Mouse (Mus musculus) liver, adult 2 months (tissue): ENCODE data around the gene Grb2. TPM values are rescaled to one million over a fixed set of nuclear protein-coding genes. Genes with fewer than 3 reads are reported as not detected.

Experiments
- DNase-seq: peaks from one replicate; pipeline ENCODE4 v3.0.0-alpha.2; 2011; ENCODE audit warnings: low read depth, low spot score; ENCODE audit errors: extremely low read depth
- H3K27ac ChIP-seq: fragments of 200-500 bp; replicated peaks from 2 replicates; pipeline ENCODE4 v1.5.1; 2012; ENCODE audit warnings: low read depth, mild to moderate bottlenecking, control low read depth, inconsistent platforms, low read length; ENCODE audit not compliant: insufficient read depth
- H3K27me3 ChIP-seq: fragments of 200-500 bp; 2 replicates; pipeline ENCODE4 v1.6.1; 2012; ENCODE audit warnings: mild to moderate bottlenecking, moderate library complexity, low read length, inconsistent platforms; ENCODE audit not compliant: control insufficient read depth, insufficient read depth
- H3K36me3 ChIP-seq: fragments of 200-500 bp; 2 replicates; pipeline ENCODE4 v1.6.1; 2012; ENCODE audit warnings: low read length, inconsistent platforms; ENCODE audit not compliant: control insufficient read depth, insufficient read depth
- H3K4me1 ChIP-seq: fragments of 200-500 bp; 2 replicates; pipeline ENCODE4 v1.6.1; 2011; ENCODE audit warnings: low read length; ENCODE audit not compliant: control insufficient read depth, insufficient read depth
- H3K4me3 ChIP-seq: fragments of 200-500 bp; 2 replicates; pipeline ENCODE4 v1.5.1; 2011; ENCODE audit warnings: low read depth, mild to moderate bottlenecking, control low read depth, low read length, moderate library complexity; ENCODE audit not compliant: insufficient read depth
- H3K79me2 ChIP-seq: fragments of 200-500 bp; 2 replicates; pipeline ENCODE4 v1.6.1; 2012; ENCODE audit warnings: inconsistent platforms, mild to moderate bottlenecking, low read length, moderate library complexity; ENCODE audit not compliant: control insufficient read depth, insufficient read depth
- H3K9ac ChIP-seq: fragments of 200-500 bp; 2 replicates; pipeline ENCODE4 v1.6.1; 2012; ENCODE audit warnings: low read depth, mild to moderate bottlenecking, control low read depth, inconsistent platforms, low read length
- CTCF ChIP-seq: fragments of 200-500 bp; IDR thresholded peaks from 2 replicates; pipeline ENCODE4 v1.5.1; 2011; ENCODE audit warnings: low read depth, low read length, control low read depth
- POLR2A ChIP-seq: fragments of 200-500 bp; IDR thresholded peaks from 2 replicates; pipeline ENCODE4 v1.6.1; 2011; ENCODE audit warnings: low read length, control low read depth; ENCODE audit not compliant: insufficient read depth; ENCODE audit errors: extremely low read depth
- WGBS: fragments of 180-500 bp; shearing (Covaris S2); methylation state at CpG from one replicate; pipeline ENCODE4 v1.1.7; 2018; 5-methylcytosine and 5-hydroxymethylcytosine counted together
- polyA plus RNA-seq: library from polyadenylated mRNA; depleted of rRNA; stranded (reverse); fragments of >200 nt; gene quantifications from 2 replicates; pipeline ENCODE4 v1.2.3, GENCODE M21; 2012
- total RNA-seq: library from RNA; depleted of rRNA; stranded (reverse); fragments of >200 nt; gene quantifications from 2 replicates; pipeline ENCODE4 v1.2.3, GENCODE M21; 2014

Grb2 gene
- total and polyA plus RNA-seq, 2 experiments, result 14.7 to 27.7 TPM

- Histone ChIP-seq H3K27me3 (no peaks in the 10 kb centered on the region), H3K4me3 (peak overlapping the region; percentile 76; the same call in 1 of the 2 replicates), H3K27ac (no peak overlapping the region), H3K9ac (no peak overlapping the region), H3K4me1 (0 out of 2 replicates have a peak, but pooled peaks cover 1% of the 10 kb centered on the region), H3K79me2 (no peaks in the 10 kb centered on the region), H3K36me3 (peaks cover 4% of the 10 kb centered on the region; the same call in 1 of the 2 replicates)
- no peak for TF ChIP-seq POLR2A
- no peak for TF ChIP-seq CTCF
- WGBS, result 49% methylated on average over 11 of the region's 11 CpGs
- no peak for DNase-seq
Observed at GRCm38 (mm10) chr11:115626824-115627616, 81.4 kb downstream of the Grb2 start.

- DNase-seq, result peak; percentile 44
- no peak for TF ChIP-seq POLR2A
- no peak for TF ChIP-seq CTCF
- no peaks in the 10 kb centered on the region for H3K79me2 ChIP-seq
- H3K27ac ChIP-seq, result no peak overlapping the region
- no peaks in the 10 kb centered on the region for H3K27me3 ChIP-seq
- no peak overlapping the region for H3K9ac ChIP-seq
- 71% methylated on average over 9 of the region's 9 CpGs for WGBS
- 0 out of 2 replicates have a peak, but pooled peaks cover 1% of the 10 kb centered on the region for H3K4me1 ChIP-seq
- peaks cover 4% of the 10 kb centered on the region; the same call in 1 of the 2 replicates for H3K36me3 ChIP-seq
- H3K4me3 ChIP-seq, result no peak overlapping the region
Observed at GRCm38 (mm10) chr11:115625877-115626276, 82.5 kb downstream of the Grb2 start.

- no peaks in the 10 kb centered on the region for H3K79me2 ChIP-seq
- 81% methylated on average over 9 of the region's 9 CpGs for WGBS
- no peak overlapping the region for H3K27ac ChIP-seq
Observed at GRCm38 (mm10) chr11:115623487-115624070, 84.8 kb downstream of the Grb2 start.

GRCm38 (mm10) chr11:115619949-115620348, 88.4 kb downstream of the Grb2 start:
- TF ChIP-seq POLR2A (no peak), CTCF (no peak)
- Histone ChIP-seq H3K36me3 (peaks cover 4% of the 10 kb centered on the region; the same call in 1 of the 2 replicates), H3K4me3 (no peak overlapping the region), H3K4me1 (no peaks in the 10 kb centered on the region; the same call in 1 of the 2 replicates), H3K9ac (no peak overlapping the region), H3K79me2 (no peaks in the 10 kb centered on the region), H3K27me3 (no peaks in the 10 kb centered on the region), H3K27ac (no peak overlapping the region)
- 96% methylated on average over 7 of the region's 7 CpGs for WGBS
- no peak for DNase-seq

More at GRCm38 (mm10) chr11:115623487-115624070, 84.8 kb downstream of the Grb2 start:
- 0 out of 2 replicates have a peak, but pooled peaks cover 1% of the 10 kb centered on the region for H3K4me1 ChIP-seq
- peaks cover 4% of the 10 kb centered on the region; the same call in 1 of the 2 replicates for H3K36me3 ChIP-seq
- H3K4me3 ChIP-seq, result no peak overlapping the region
- DNase-seq, result no peak
- TF ChIP-seq POLR2A, result no peak
- TF ChIP-seq CTCF, result peak; percentile 37; the same call in 1 of the 2 replicates
- no peaks in the 10 kb centered on the region for H3K27me3 ChIP-seq
- no peak overlapping the region for H3K9ac ChIP-seq

GRCm38 (mm10) chr11:115618732-115619516, 89.5 kb downstream of the Grb2 start:
- peak; percentile 75 for DNase-seq
- no peak overlapping the region for H3K4me3 ChIP-seq
- peaks cover 4% of the 10 kb centered on the region; the same call in 1 of the 2 replicates for H3K36me3 ChIP-seq
- no peak for TF ChIP-seq POLR2A
- TF ChIP-seq CTCF, result no peak
- no peak overlapping the region for H3K9ac ChIP-seq
- no peaks in the 10 kb centered on the region for H3K79me2 ChIP-seq
- H3K27ac ChIP-seq, result peak overlapping the region; percentile 46
- WGBS, result 70% methylated on average over 16 of the region's 16 CpGs
- no peaks in the 10 kb centered on the region; the same call in 1 of the 2 replicates for H3K4me1 ChIP-seq
- no peaks in the 10 kb centered on the region for H3K27me3 ChIP-seq
